Comparison of ENCODE assay signal across 13 mouse cellular contexts in genomic region chr7:28756079-28756478, GRCm38 (mm10). TPM values are rescaled to one million over a fixed set of nuclear protein-coding genes. Genes with fewer than 3 reads are reported as not detected.
A peak's percentile ranks its signal among the peaks of the same experiment; 100 is the strongest.
DNase-seq lines count a peak whose midpoint lies in the region; ATAC-seq and TF ChIP-seq lines count a peak whose summit lies in the region.
"Had no signal": no experiment of that assay in that cellular context is flagged by ENCODE, and none has a peak within 500 bp of the region (broad histone marks: within the 10 kb centered on the region; RNA-seq: fewer than 3 reads in every experiment).

Ccer2 (plus strand) TSS chr7:28756174.

- peak within 1 kb of the TSS; percentile 11; the same call in 1 of the 2 replicates for H3K4me2 ChIP-seq in heart, embryonic 12.5 days
- peak within 1 kb of the TSS; percentile 41 for H3K4me2 ChIP-seq in embryonic facial prominence, embryonic 13.5 days
- H3K4me2 ChIP-seq in hindbrain, postnatal 0 days (ENCODE audit: low read depth, low read length): peak within 1 kb of the TSS; percentile 48
- H3K4me2 ChIP-seq in midbrain, embryonic 16.5 days (ENCODE audit: low read length): peak within 1 kb of the TSS; percentile 52

- H3K9me3 ChIP-seq in heart, embryonic 12.5 days (replicated peaks): no peaks in the 10 kb centered on the region
- H3K9me3 ChIP-seq in embryonic facial prominence, embryonic 13.5 days: no peaks in the 10 kb centered on the region
- no peaks in the 10 kb centered on the region for H3K9me3 ChIP-seq in hindbrain, postnatal 0 days (ENCODE audit: low read length)
- H3K9me3 ChIP-seq in midbrain, embryonic 16.5 days (replicated peaks; ENCODE audit: control insufficient read depth, low read length, poor library complexity, severe bottlenecking): no peaks in the 10 kb centered on the region

- H3K27ac ChIP-seq in heart, embryonic 12.5 days (ENCODE audit: poor library complexity, severe bottlenecking): no peak within 1 kb of the TSS
- H3K27ac ChIP-seq in embryonic facial prominence, embryonic 13.5 days: no peak within 1 kb of the TSS
- no peak within 1 kb of the TSS for H3K27ac ChIP-seq in hindbrain, postnatal 0 days
- H3K27ac ChIP-seq in midbrain, embryonic 16.5 days (ENCODE audit: low read length): no peak within 1 kb of the TSS

- H3K4me1 ChIP-seq in heart, embryonic 12.5 days (replicated peaks): no peaks in the 10 kb centered on the region
- peaks cover 13% of the 10 kb centered on the region for H3K4me1 ChIP-seq in embryonic facial prominence, embryonic 13.5 days
- H3K4me1 ChIP-seq in hindbrain, postnatal 0 days (ENCODE audit: insufficient read depth, low read length): no peaks in the 10 kb centered on the region
- peaks cover 5% of the 10 kb centered on the region for H3K4me1 ChIP-seq in midbrain, embryonic 16.5 days (ENCODE audit: control insufficient read depth, insufficient read depth, low read length)

- H3K4me3 ChIP-seq in heart, embryonic 12.5 days: no peak within 1 kb of the TSS
- 0 out of 2 replicates have a peak within 1 kb of the TSS, but pooled peaks have one; percentile 12 for H3K4me3 ChIP-seq in embryonic facial prominence, embryonic 13.5 days
- H3K4me3 ChIP-seq in hindbrain, postnatal 0 days (ENCODE audit: low read length): peak within 1 kb of the TSS; percentile 12; the same call in 1 of the 2 replicates
- peak within 1 kb of the TSS; percentile 22 for H3K4me3 ChIP-seq in midbrain, embryonic 16.5 days (ENCODE audit: low read depth, low read length)

- ATAC-seq in heart, embryonic 12.5 days (ENCODE audit: insufficient number of reproducible peaks, low FRiP score): 0 out of 2 replicates have a peak, but pooled peaks have one; percentile 13
- peak; percentile 39; the same call in 1 of the 2 replicates for ATAC-seq in embryonic facial prominence, embryonic 13.5 days (ENCODE audit: insufficient number of reproducible peaks, insufficient read depth, low FRiP score, low TSS enrichment, low read depth)
- ATAC-seq in hindbrain, postnatal 0 days: peak; percentile 51; the same call in 1 of the 2 replicates
- ATAC-seq in midbrain, embryonic 16.5 days: no peak

- H3K36me3 ChIP-seq in heart, embryonic 12.5 days: peaks cover 51% of the 10 kb centered on the region
- peaks cover 52% of the 10 kb centered on the region for H3K36me3 ChIP-seq in embryonic facial prominence, embryonic 13.5 days
- H3K36me3 ChIP-seq in hindbrain, postnatal 0 days (ENCODE audit: insufficient read depth, low read length): peaks cover 13% of the 10 kb centered on the region
- peaks cover 9% of the 10 kb centered on the region; the same call in 1 of the 2 replicates for H3K36me3 ChIP-seq in midbrain, embryonic 16.5 days (ENCODE audit: control insufficient read depth, insufficient read depth, low read length)

- peaks cover 29% of the 10 kb centered on the region for H3K27me3 ChIP-seq in heart, embryonic 12.5 days (replicated peaks)
- peaks cover 19% of the 10 kb centered on the region for H3K27me3 ChIP-seq in embryonic facial prominence, embryonic 13.5 days
- H3K27me3 ChIP-seq in hindbrain, postnatal 0 days (ENCODE audit: insufficient read depth, low read length): 0 out of 2 replicates have a peak, but pooled peaks cover 4% of the 10 kb centered on the region
- H3K27me3 ChIP-seq in midbrain, embryonic 16.5 days (ENCODE audit: control insufficient read depth, insufficient read depth, low read depth, low read length): peaks cover 6% of the 10 kb centered on the region; the same call in 1 of the 2 replicates

- no peak within 1 kb of the TSS for H3K9ac ChIP-seq in heart, embryonic 12.5 days
- no peak within 1 kb of the TSS for H3K9ac ChIP-seq in embryonic facial prominence, embryonic 13.5 days
- peak within 1 kb of the TSS; percentile 15; the same call in 1 of the 2 replicates for H3K9ac ChIP-seq in hindbrain, postnatal 0 days (replicated peaks; ENCODE audit: low read length)
- H3K9ac ChIP-seq in midbrain, embryonic 16.5 days (ENCODE audit: low read depth, low read length): peak within 1 kb of the TSS; percentile 50

- 2% methylated on average over 17 of the region's 17 CpGs for WGBS in heart, embryonic 12.5 days
- WGBS in embryonic facial prominence, embryonic 13.5 days: 2% methylated on average over 17 of the region's 17 CpGs
- 5% methylated on average over 15 of the region's 17 CpGs for WGBS in hindbrain, postnatal 0 days
- WGBS in midbrain, embryonic 16.5 days: 2% methylated on average over 16 of the region's 17 CpGs

- TF ChIP-seq CTCF in hindbrain, postnatal 0 days (IDR thresholded peaks at IDR 0.05; ENCODE audit: low read depth): no peak

- no peak for DNase-seq in heart, adult 9 months (ENCODE audit: low spot score in 2 of 2)
- no peak for DNase-seq in hindbrain, postnatal 0 days (ENCODE audit: low spot score)
- no peak for DNase-seq in adrenal gland, postnatal 25 days
- DNase-seq in layer of hippocampus, postnatal 25 days (ENCODE audit: extremely low spot score in 1 of 2, low spot score in 1 of 2): no peak
- no peak for DNase-seq in lung, postnatal 4 days
- DNase-seq: cerebellum, adult 9-11 months; kidney, postnatal 36 days had no signal

RNA-seq across cellular contexts. Expression of gene Ccer2, which starts in this region (rescaled TPM):
- not detected in 2 replicates for polyA plus RNA-seq in heart, embryonic 12.5 days (2016; fragmentation: Nextera tagmentation; extraction: Ambion mirVana)
- polyA plus RNA-seq in embryonic facial prominence, embryonic 13.5 days (2015; fragmentation: Nextera tagmentation; extraction: Ambion mirVana): 0.89 and 2.1 TPM in 2 replicates
- not detected in 2 replicates for total RNA-seq in hindbrain, postnatal 0 days (2014; rRNA removed)
- polyA plus RNA-seq in hindbrain, postnatal 0 days (2015; fragmentation: Nextera tagmentation; extraction: Ambion mirVana): 1.4 and 1.9 TPM in 2 replicates
- polyA plus RNA-seq in midbrain, embryonic 16.5 days (2015; fragmentation: Nextera tagmentation; extraction: Ambion mirVana): 0.61 and 0.95 TPM in 2 replicates
- not detected in 2 replicates for total RNA-seq in adrenal gland, postnatal 25 days (2021)
- under 1 TPM; 0.42 to 0.47 TPM for total RNA-seq in layer of hippocampus, postnatal 25 days (2021)
- total RNA-seq: gastrocnemius, adult 8-10 months; megakaryocyte-erythroid progenitor cell, adult 5-6 weeks had no signal
- polyA plus RNA-seq: spleen, adult 2 months had no signal

Comparison
In these comparisons a context has a peak if more than half of its experiments do, and no peak if none do; other contexts are left out.
1. Peak in ATAC-seq and H3K4me2 ChIP-seq in heart, embryonic 12.5 days; RNA of the gene not detected or under 1 TPM.
2. H3K9ac ChIP-seq: peak in hindbrain, postnatal 0 days (single experiment) and midbrain, embryonic 16.5 days (single experiment); none in heart, embryonic 12.5 days (single experiment) and embryonic facial prominence, embryonic 13.5 days (single experiment).
3. Peak in every context shown above with its lines, with median percentiles within 50 percentile points of each other: H3K4me2 ChIP-seq.